Mouse (Mus musculus): Measurements from ENCODE around the gene Tsnaxip1. TPM values are rescaled to one million over a fixed set of nuclear protein-coding genes. Genes with fewer than 3 reads are reported as not detected.

Tsnaxip1 gene
- polyA plus RNA-seq, 1 experiment, result 137 TPM

- no peak for TF ChIP-seq CTCF (IDR thresholded peaks at IDR 0.05; ENCODE audit: control insufficient read depth, insufficient read depth, insufficient replicate concordance, low read depth, low read length)
- no peak for TF ChIP-seq POLR2A (IDR thresholded peaks at IDR 0.05; ENCODE audit: control insufficient read depth, low read depth, low read length)
- Histone ChIP-seq H3K27me3 (ENCODE audit: control insufficient read depth, insufficient read depth, low read length) (no peaks in the 10 kb centered on the region), H3K4me1 (ENCODE audit: control insufficient read depth, insufficient read depth, low read length) (no peaks in the 10 kb centered on the region), H3K27ac (ENCODE audit: control insufficient read depth, insufficient read depth, low read depth, low read length) (no peak overlapping the region), H3K36me3 (ENCODE audit: control insufficient read depth, insufficient read depth, low read length) (no peaks in the 10 kb centered on the region; the same call in 1 of the 2 replicates), H3K4me3 (ENCODE audit: control insufficient read depth, low read depth, low read length) (no peak overlapping the region)
Observed at GRCm38 (mm10) chr8:105805964-105806363, 21.6 kb upstream of the Tsnaxip1 start.

DNA sequence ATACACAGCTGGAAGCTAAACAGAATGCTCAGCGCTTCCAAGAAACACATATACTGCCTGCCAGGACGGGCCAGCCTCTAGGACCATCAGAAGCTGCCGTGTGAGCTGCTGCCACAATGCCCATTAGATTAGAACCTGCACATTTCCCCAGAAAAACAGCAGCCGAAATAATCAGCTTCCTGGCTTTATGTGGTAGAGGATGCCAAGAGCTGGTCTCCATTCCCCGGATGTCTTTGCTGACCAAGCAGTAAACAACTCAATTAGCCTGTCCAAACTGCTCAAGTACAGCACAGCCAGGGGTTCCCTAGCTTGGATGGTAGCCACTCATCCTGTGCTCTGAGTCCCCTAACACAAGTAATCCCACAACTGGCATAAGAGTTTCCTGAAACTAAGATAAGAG is 19.8 kb upstream of the Tsnaxip1 start:
- Histone ChIP-seq H3K27me3 (ENCODE audit: control insufficient read depth, insufficient read depth, low read length) (no peaks in the 10 kb centered on the region), H3K27ac (ENCODE audit: control insufficient read depth, insufficient read depth, low read depth, low read length) (no peak overlapping the region), H3K36me3 (ENCODE audit: control insufficient read depth, insufficient read depth, low read length) (no peaks in the 10 kb centered on the region; the same call in 1 of the 2 replicates), H3K4me3 (ENCODE audit: control insufficient read depth, low read depth, low read length) (no peak overlapping the region), H3K4me1 (ENCODE audit: control insufficient read depth, insufficient read depth, low read length) (no peaks in the 10 kb centered on the region)
- TF ChIP-seq POLR2A (IDR thresholded peaks at IDR 0.05; ENCODE audit: control insufficient read depth, low read depth, low read length), result no peak
- no peak for TF ChIP-seq CTCF (IDR thresholded peaks at IDR 0.05; ENCODE audit: control insufficient read depth, insufficient read depth, insufficient replicate concordance, low read depth, low read length)

GRCm38 (mm10) chr8:105808480-105808879 is 19.1 kb upstream of the Tsnaxip1 start:
- no peaks in the 10 kb centered on the region for H3K36me3 ChIP-seq (ENCODE audit: control insufficient read depth, insufficient read depth, low read length)

GRCm38 (mm10) chr8:105810245-105810786 is 17.2 kb upstream of the Tsnaxip1 start:
- Histone ChIP-seq H3K27ac (ENCODE audit: control insufficient read depth, insufficient read depth, low read depth, low read length) (no peak overlapping the region), H3K27me3 (ENCODE audit: control insufficient read depth, insufficient read depth, low read length) (no peaks in the 10 kb centered on the region), H3K4me3 (ENCODE audit: control insufficient read depth, low read depth, low read length) (no peak overlapping the region), H3K4me1 (ENCODE audit: control insufficient read depth, insufficient read depth, low read length) (no peaks in the 10 kb centered on the region), H3K36me3 (ENCODE audit: control insufficient read depth, insufficient read depth, low read length) (no peaks in the 10 kb centered on the region)
- no peak for TF ChIP-seq CTCF (IDR thresholded peaks at IDR 0.05; ENCODE audit: control insufficient read depth, insufficient read depth, insufficient replicate concordance, low read depth, low read length)

More at GRCm38 (mm10) chr8:105808480-105808879, 19.1 kb upstream of the Tsnaxip1 start:
- Histone ChIP-seq H3K27me3 (ENCODE audit: control insufficient read depth, insufficient read depth, low read length) (no peaks in the 10 kb centered on the region), H3K4me3 (ENCODE audit: control insufficient read depth, low read depth, low read length) (no peak overlapping the region), H3K4me1 (ENCODE audit: control insufficient read depth, insufficient read depth, low read length) (no peaks in the 10 kb centered on the region), H3K27ac (ENCODE audit: control insufficient read depth, insufficient read depth, low read depth, low read length) (no peak overlapping the region)
- TF ChIP-seq POLR2A (IDR thresholded peaks at IDR 0.05; ENCODE audit: control insufficient read depth, low read depth, low read length) (no peak), CTCF (IDR thresholded peaks at IDR 0.05; ENCODE audit: control insufficient read depth, insufficient read depth, insufficient replicate concordance, low read depth, low read length) (no peak)

GRCm38 (mm10) chr8:105811061-105811460 is 16.5 kb upstream of the Tsnaxip1 start:
- Histone ChIP-seq H3K4me1 (ENCODE audit: control insufficient read depth, insufficient read depth, low read length) (no peaks in the 10 kb centered on the region), H3K27ac (ENCODE audit: control insufficient read depth, insufficient read depth, low read depth, low read length) (peak overlapping the region; percentile 10; the same call in 1 of the 2 replicates), H3K4me3 (ENCODE audit: control insufficient read depth, low read depth, low read length) (no peak overlapping the region), H3K36me3 (ENCODE audit: control insufficient read depth, insufficient read depth, low read length) (no peaks in the 10 kb centered on the region), H3K27me3 (ENCODE audit: control insufficient read depth, insufficient read depth, low read length) (no peaks in the 10 kb centered on the region)
- TF ChIP-seq CTCF (IDR thresholded peaks at IDR 0.05; ENCODE audit: control insufficient read depth, insufficient read depth, insufficient replicate concordance, low read depth, low read length), result no peak
- no peak for TF ChIP-seq POLR2A (IDR thresholded peaks at IDR 0.05; ENCODE audit: control insufficient read depth, low read depth, low read length)

GRCm38 (mm10) chr8:105811543-105811942 is 16.0 kb upstream of the Tsnaxip1 start:
- TF ChIP-seq CTCF (IDR thresholded peaks at IDR 0.05; ENCODE audit: control insufficient read depth, insufficient read depth, insufficient replicate concordance, low read depth, low read length) (no peak), POLR2A (IDR thresholded peaks at IDR 0.05; ENCODE audit: control insufficient read depth, low read depth, low read length) (no peak)
- Histone ChIP-seq H3K4me3 (ENCODE audit: control insufficient read depth, low read depth, low read length) (no peak overlapping the region), H3K27ac (ENCODE audit: control insufficient read depth, insufficient read depth, low read depth, low read length) (no peak overlapping the region), H3K4me1 (ENCODE audit: control insufficient read depth, insufficient read depth, low read length) (no peaks in the 10 kb centered on the region), H3K27me3 (ENCODE audit: control insufficient read depth, insufficient read depth, low read length) (no peaks in the 10 kb centered on the region), H3K36me3 (ENCODE audit: control insufficient read depth, insufficient read depth, low read length) (no peaks in the 10 kb centered on the region)

DNA sequence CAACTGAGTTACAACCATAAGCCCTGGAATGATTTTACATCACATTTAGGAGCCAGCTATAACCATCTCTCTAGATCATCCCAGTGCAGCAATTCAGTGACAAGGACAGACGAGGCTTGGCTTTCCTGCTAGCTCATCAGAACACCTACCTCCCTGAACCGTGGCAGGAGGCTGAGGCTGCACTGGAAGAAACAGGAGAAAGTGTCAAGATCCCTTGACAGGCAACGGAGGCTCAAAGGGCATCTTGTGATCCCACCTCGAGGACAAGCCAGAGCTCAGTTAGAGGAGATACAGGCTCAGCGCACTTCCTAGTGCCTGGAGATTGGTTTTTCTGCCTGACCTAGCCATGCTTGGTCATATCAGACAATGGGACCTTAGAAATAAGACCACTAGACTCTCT is 15.0 kb upstream of the Tsnaxip1 start:
- TF ChIP-seq CTCF (IDR thresholded peaks at IDR 0.05; ENCODE audit: control insufficient read depth, insufficient read depth, insufficient replicate concordance, low read depth, low read length), result no peak
- TF ChIP-seq POLR2A (IDR thresholded peaks at IDR 0.05; ENCODE audit: control insufficient read depth, low read depth, low read length), result no peak
- Histone ChIP-seq H3K4me1 (ENCODE audit: control insufficient read depth, insufficient read depth, low read length) (no peaks in the 10 kb centered on the region), H3K27ac (ENCODE audit: control insufficient read depth, insufficient read depth, low read depth, low read length) (no peak overlapping the region), H3K27me3 (ENCODE audit: control insufficient read depth, insufficient read depth, low read length) (no peaks in the 10 kb centered on the region), H3K36me3 (ENCODE audit: control insufficient read depth, insufficient read depth, low read length) (no peaks in the 10 kb centered on the region), H3K4me3 (ENCODE audit: control insufficient read depth, low read depth, low read length) (no peak overlapping the region)

GRCm38 (mm10) chr8:105813241-105813640 is 14.3 kb upstream of the Tsnaxip1 start:
- Histone ChIP-seq H3K27me3 (ENCODE audit: control insufficient read depth, insufficient read depth, low read length) (no peaks in the 10 kb centered on the region), H3K27ac (ENCODE audit: control insufficient read depth, insufficient read depth, low read depth, low read length) (no peak overlapping the region), H3K4me3 (ENCODE audit: control insufficient read depth, low read depth, low read length) (no peak overlapping the region), H3K36me3 (ENCODE audit: control insufficient read depth, insufficient read depth, low read length) (no peaks in the 10 kb centered on the region), H3K4me1 (ENCODE audit: control insufficient read depth, insufficient read depth, low read length) (no peaks in the 10 kb centered on the region)
- TF ChIP-seq POLR2A (IDR thresholded peaks at IDR 0.05; ENCODE audit: control insufficient read depth, low read depth, low read length) (no peak), CTCF (IDR thresholded peaks at IDR 0.05; ENCODE audit: control insufficient read depth, insufficient read depth, insufficient replicate concordance, low read depth, low read length) (no peak)
